9 mouse cellular contexts compared by ENCODE assay signal in genomic region chr7:64060051-64060450, GRCm38 (mm10).
DNase-seq lines count a peak whose midpoint lies in the region; ATAC-seq and TF ChIP-seq lines count a peak whose summit lies in the region.
"Had no signal": no experiment of that assay in that cellular context is flagged by ENCODE, and none has a peak within 500 bp of the region (broad histone marks: within the 10 kb centered on the region; RNA-seq: fewer than 3 reads in every experiment).

No protein-coding gene starts in this region.

- no peaks in the 10 kb centered on the region for H3K4me1 ChIP-seq in midbrain, embryonic 14.5 days (ENCODE audit: control insufficient read depth, insufficient read depth, low read length)
- 0 out of 2 replicates have a peak, but pooled peaks cover 4% of the 10 kb centered on the region for H3K4me1 ChIP-seq in midbrain, embryonic 13.5 days (replicated peaks)

- H3K27me3 ChIP-seq in midbrain, embryonic 14.5 days (ENCODE audit: control insufficient read depth, insufficient read depth, low read length): no peaks in the 10 kb centered on the region
- no peaks in the 10 kb centered on the region for H3K27me3 ChIP-seq in midbrain, embryonic 13.5 days
- H3K27me3 ChIP-seq: hindbrain, embryonic 15.5 days had no signal

- H3K9me3 ChIP-seq in midbrain, embryonic 14.5 days (ENCODE audit: control insufficient read depth, low read length): no peaks in the 10 kb centered on the region
- no peaks in the 10 kb centered on the region for H3K9me3 ChIP-seq in midbrain, embryonic 13.5 days
- H3K9me3 ChIP-seq: hindbrain, embryonic 15.5 days had no signal

- WGBS in midbrain, embryonic 14.5 days: 0% methylated on average over 1 of the region's 1 CpGs
- WGBS in midbrain, embryonic 13.5 days: 0% methylated on average over 1 of the region's 1 CpGs

- intact Hi-C loops in gastrocnemius, adult 2 months (cut with DNase I): loop anchor here (2.0 to 10.0 kb wide), 2 partner anchors 21 to 95 kb away; partner anchors contain the start of gene Trpm1
- intact Hi-C loops in gastrocnemius, postnatal 36 days (cut with DNase I): loop anchor here (5.0 kb wide), 1 partner anchor 92 kb away; the partner anchor contains the start of gene Trpm1

- no peak overlapping the region for H3K27ac ChIP-seq in gastrocnemius, adult 2 months
- no peak overlapping the region for H3K27ac ChIP-seq in midbrain, embryonic 14.5 days (replicated peaks; ENCODE audit: low read depth, low read length)
- no peak overlapping the region for H3K27ac ChIP-seq in midbrain, embryonic 13.5 days
- H3K27ac ChIP-seq: hindbrain, embryonic 15.5 days had no signal

- no peak overlapping the region for H3K9ac ChIP-seq in midbrain, embryonic 14.5 days (replicated peaks; ENCODE audit: low read length)
- no peak overlapping the region for H3K9ac ChIP-seq in midbrain, embryonic 13.5 days (replicated peaks)
- H3K9ac ChIP-seq: hindbrain, embryonic 15.5 days had no signal

- DNase-seq in gastrocnemius, adult 2 months: no peak
- no peak for DNase-seq in gastrocnemius, postnatal 36 days
- peak; percentile 68 for DNase-seq in midbrain, embryonic 14.5 days
- DNase-seq in cerebellum, postnatal 25 days: peak; percentile 55 to 72
- peak; percentile 73 for DNase-seq in retina, embryonic 14.5 days (ENCODE audit: low spot score)
- no peak for DNase-seq in frontal cortex, postnatal 14 days (ENCODE audit: low spot score in 2 of 2)

- H3K4me2 ChIP-seq in midbrain, embryonic 14.5 days (ENCODE audit: low read length): no peak overlapping the region
- no peak overlapping the region for H3K4me2 ChIP-seq in midbrain, embryonic 13.5 days (replicated peaks)
- H3K4me2 ChIP-seq: hindbrain, embryonic 15.5 days had no signal

- ATAC-seq in midbrain, embryonic 14.5 days (ENCODE audit: low FRiP score, low TSS enrichment): no peak
- ATAC-seq in midbrain, embryonic 13.5 days: no peak
- ATAC-seq in frontal cortex, adult (ENCODE audit: low TSS enrichment): no peak

- TF ChIP-seq CTCF in gastrocnemius, adult 2 months (IDR thresholded peaks at IDR 0.05): peak; percentile 64

- H3K4me3 ChIP-seq in gastrocnemius, adult 2 months: no peak overlapping the region
- no peak overlapping the region for H3K4me3 ChIP-seq in midbrain, embryonic 14.5 days (replicated peaks; ENCODE audit: low read depth, low read length)
- no peak overlapping the region for H3K4me3 ChIP-seq in midbrain, embryonic 13.5 days (replicated peaks)
- H3K4me3 ChIP-seq: hindbrain, embryonic 15.5 days had no signal

- no peaks in the 10 kb centered on the region for H3K36me3 ChIP-seq in midbrain, embryonic 14.5 days (ENCODE audit: control insufficient read depth, insufficient read depth, low read length)
- no peaks in the 10 kb centered on the region for H3K36me3 ChIP-seq in midbrain, embryonic 13.5 days
- H3K36me3 ChIP-seq: hindbrain, embryonic 15.5 days had no signal

Comparison
In these comparisons a context has a peak if more than half of its experiments do, and no peak if none do; other contexts are left out.
1. DNase-seq: peak in midbrain, embryonic 14.5 days (single experiment), cerebellum, postnatal 25 days (2 of 2) and retina, embryonic 14.5 days (single experiment); none in gastrocnemius, adult 2 months (single experiment), gastrocnemius, postnatal 36 days (0 of 2) and frontal cortex, postnatal 14 days (0 of 2).